Mouse (Mus musculus): ENCODE results near the gene Gpr25.

The Gpr25 gene

GRCm38 (mm10) chr1:136232986-136233790 is 27.5 kb downstream of the Gpr25 start:
- no peak for DNase-seq

- DNase-seq = no peak
Observed at GRCm38 (mm10) chr1:136232285-136232926, 28.3 kb downstream of the Gpr25 start.

GRCm38 (mm10) chr1:136231596-136231995 is 29.1 kb downstream of the Gpr25 start:
- peak in 1 of 2 experiments; percentile 28 for DNase-seq

- peak; percentile 64 to 79 for DNase-seq
Observed at GRCm38 (mm10) chr1:136230201-136230600, 30.5 kb downstream of the Gpr25 start.

GRCm38 (mm10) chr1:136229040-136229373 is 31.7 kb downstream of the Gpr25 start:
- no peak for DNase-seq

- DNase-seq = peak in 1 of 2 experiments; percentile 41
Observed at GRCm38 (mm10) chr1:136228328-136229039, 32.2 kb downstream of the Gpr25 start.

- peak in 1 of 2 experiments; percentile 31 for DNase-seq
Observed at GRCm38 (mm10) chr1:136227870-136228269, 32.8 kb downstream of the Gpr25 start.

GRCm38 (mm10) chr1:136226626-136227025 is 34.0 kb downstream of the Gpr25 start:
- DNase-seq = no peak

GRCm38 (mm10) chr1:136225846-136226245 is 34.8 kb downstream of the Gpr25 start:
- DNase-seq = no peak

- DNase-seq = no peak
Observed at GRCm38 (mm10) chr1:136223758-136224342, 36.8 kb downstream of the Gpr25 start.

- no peak for DNase-seq
Observed at GRCm38 (mm10) chr1:136222386-136222785, 38.3 kb downstream of the Gpr25 start.

- peak; percentile 63 to 79 for DNase-seq
Observed at GRCm38 (mm10) chr1:136220037-136220871, 40.4 kb downstream of the Gpr25 start.

- no peak for DNase-seq
Observed at GRCm38 (mm10) chr1:136214304-136214703, 46.4 kb downstream of the Gpr25 start.

GRCm38 (mm10) chr1:136212803-136213202 is 47.9 kb downstream of the Gpr25 start, which contains the start of gene Mroh3:
Mroh3 (minus strand) TSS chr1:136212828.
- peak in 1 of 2 experiments; percentile 28 for DNase-seq

Data from lung, adult 18-20 months (tissue).